Mouse (Mus musculus): ENCODE results near the gene Cd247. TPM values are rescaled to one million over a fixed set of nuclear protein-coding genes. Genes with fewer than 3 reads are reported as not detected.

The Cd247 gene
- total RNA-seq, 2 experiments from 2014 or later: 0.76 to 0.80 TPM

DNA sequence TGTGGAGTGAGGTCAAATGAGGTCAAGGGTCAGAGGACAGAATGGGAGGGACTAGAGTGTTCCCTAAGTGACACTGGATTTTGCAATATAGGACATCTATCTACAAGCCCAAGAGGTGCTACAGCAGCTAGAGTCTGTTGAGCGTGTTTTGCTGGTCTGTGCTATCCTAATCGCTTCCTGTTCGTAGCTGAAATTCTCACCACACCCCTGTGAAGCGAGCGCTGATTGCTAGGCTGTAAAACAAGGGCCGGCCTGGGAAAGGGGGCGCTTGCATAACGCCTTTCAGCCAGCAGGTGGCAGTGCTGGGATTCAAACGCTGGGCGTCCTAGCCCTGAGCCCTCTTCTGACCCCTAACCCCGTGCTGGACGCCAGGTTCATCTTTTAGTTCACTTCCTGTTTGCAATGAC lies 17.0 kb upstream of the Cd247 start:
- peak; percentile 82 to 84 for DNase-seq
- intact Hi-C loops (cut with DNase I): loop anchor here (10.0 kb wide), 1 partner anchor 233 kb away; the partner anchor contains the start of gene Pou2f1

DNA sequence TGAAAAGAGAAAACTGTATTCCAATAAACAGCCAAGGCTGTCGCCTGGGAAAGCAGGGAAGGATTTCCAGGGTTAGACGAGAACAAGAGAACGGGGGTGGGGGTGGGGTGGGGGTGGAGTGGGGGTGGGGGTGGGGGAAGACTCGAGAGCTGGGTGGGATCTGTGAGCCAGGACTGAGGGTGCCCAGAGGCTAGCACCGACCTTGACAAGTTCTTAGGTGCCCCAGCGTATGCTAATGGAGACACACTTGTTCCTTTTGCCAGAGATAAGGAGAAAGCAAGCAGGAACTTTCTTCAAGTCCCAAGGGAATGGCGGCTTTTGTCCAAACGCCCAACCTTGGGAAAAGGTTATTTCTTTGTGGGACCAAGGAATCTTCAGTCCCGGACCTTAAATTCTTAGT lies 16.5 kb upstream of the Cd247 start:
- no peak for DNase-seq
- intact Hi-C loops (cut with DNase I): loop anchor here (10.0 kb wide), 1 partner anchor 233 kb away; the partner anchor contains the start of gene Pou2f1

DNA sequence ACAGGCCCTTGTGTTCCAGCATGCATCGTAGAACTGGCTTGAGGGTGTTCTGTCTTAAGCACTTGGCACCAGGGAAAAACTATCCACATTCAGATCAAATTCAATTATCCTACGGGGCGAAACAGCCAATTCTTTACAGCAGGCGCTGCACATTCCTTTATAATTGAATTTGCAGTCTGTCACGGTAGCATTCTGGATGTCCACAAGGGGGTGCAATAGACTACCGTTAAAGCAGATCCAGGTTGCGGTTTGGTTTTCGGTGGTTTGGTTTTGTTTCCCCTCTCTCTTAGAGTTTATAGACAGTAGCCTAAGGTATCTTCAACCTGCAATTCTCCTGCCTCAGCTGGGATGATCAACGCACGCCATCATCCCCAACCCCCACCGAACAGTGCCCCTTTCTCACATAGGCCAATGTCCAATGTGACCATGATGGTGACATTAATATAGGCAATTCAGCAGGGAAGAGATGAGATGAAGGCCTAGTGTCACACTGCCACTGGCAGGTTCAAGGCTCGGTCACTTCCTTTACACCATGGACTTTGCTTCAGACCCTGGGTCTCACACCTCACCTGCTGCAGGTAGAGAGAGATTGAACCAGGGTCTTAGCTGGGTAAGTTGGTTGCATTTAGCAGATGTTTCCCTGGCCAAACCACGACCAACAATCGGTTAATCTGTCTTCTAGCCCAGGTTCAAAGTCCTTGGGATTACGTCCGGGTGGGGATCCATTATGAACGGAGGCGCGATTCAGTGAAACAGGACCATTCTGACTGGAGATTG lies 12.8 kb upstream of the Cd247 start:
- DNase-seq: no peak
- intact Hi-C loops (cut with DNase I): loop anchor here (1.0 to 10.0 kb wide), 4 partner anchors 117 to 587 kb away; partner anchors contain the start of gene Pou2f1

DNA sequence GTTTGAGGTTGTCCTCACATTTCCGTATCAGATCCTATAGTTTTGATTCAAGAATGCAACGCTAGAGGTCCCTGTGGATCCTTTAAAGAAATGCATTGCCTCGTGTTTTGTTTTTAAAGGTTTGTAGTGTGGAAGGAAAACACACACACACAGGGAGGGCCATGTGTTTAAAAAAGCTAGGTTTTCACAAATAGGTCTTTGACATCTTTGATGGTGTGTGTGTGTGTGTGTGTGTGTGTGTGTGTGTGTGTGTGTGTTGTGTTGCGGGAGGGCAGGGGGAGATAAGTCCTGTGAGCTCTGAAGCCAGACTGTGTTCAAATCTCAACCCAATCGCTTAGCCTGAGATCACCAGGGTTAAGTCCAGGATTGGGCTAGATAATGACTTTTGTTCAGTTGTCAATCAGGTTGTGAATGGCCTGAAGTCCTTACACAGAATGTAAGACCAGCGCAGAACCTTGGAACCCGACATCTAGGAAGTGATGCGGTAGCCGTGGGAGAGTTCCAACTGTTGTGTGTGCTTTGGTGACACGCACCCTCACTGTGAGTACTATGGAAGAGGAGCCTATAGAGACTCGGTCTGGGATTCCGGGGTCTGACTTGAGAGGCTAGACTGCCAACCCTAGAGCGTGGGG lies 8.4 kb upstream of the Cd247 start:
- intact Hi-C loops (cut with DNase I): loop anchor here (1.0 to 10.0 kb wide), 6 partner anchors 73 to 582 kb away; partner anchors contain the start of gene Pou2f1
- DNase-seq: no peak

DNA sequence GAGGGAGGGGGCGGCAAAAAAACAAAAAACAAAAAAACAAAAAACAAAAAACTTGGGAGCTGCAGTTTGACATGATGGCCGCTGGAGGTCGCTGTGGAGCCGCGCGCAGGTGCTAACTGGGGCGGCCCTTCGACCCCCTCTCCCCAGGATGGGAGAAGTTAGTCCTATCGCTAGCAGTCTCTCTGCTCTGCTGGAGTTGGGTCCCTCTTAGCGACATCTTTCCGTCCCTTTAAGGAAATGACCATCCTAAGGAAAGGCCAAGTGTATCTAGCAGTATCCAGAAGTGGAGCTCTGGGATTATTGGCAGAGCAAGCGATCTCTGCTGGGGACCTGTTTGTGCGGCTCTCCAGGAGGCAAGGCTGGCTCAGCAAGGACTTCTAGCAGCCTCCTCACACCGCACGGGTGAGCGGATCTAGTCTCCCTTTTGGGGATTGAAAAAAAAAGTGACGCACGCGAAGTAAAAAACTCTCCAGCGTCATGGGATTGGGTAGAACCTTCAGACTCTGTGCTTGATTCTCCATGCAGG lies 7.8 kb upstream of the Cd247 start:
- peak; percentile 57 to 61 for DNase-seq
- intact Hi-C loops (cut with DNase I): loop anchor here (1.0 to 2.0 kb wide), 4 partner anchors 72 to 373 kb away; no protein-coding TSS in a partner anchor

DNA sequence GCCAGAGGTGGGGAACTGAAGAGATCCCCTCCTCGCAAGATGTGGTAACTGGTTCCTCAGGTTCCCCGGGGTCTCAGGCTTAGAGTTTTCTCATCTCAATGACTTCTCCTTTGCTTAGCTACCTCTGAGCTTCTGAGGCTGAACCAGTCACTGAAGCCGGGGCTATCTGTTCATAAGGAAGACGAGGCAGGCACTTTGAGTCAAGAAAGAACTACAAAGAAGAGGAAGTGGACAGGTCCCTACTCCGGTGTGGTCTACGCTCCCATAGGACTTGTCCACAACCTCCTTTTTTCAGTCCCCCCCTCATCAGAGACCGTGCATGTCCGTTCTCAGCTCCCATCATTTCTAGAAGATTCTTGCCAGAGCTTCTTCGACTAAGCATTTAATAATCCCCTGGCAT lies 7.1 kb upstream of the Cd247 start:
- intact Hi-C loops (cut with DNase I): loop anchor here (2.0 kb wide), 2 partner anchors 71 to 185 kb away; no protein-coding TSS in a partner anchor
- no peak for DNase-seq

DNA sequence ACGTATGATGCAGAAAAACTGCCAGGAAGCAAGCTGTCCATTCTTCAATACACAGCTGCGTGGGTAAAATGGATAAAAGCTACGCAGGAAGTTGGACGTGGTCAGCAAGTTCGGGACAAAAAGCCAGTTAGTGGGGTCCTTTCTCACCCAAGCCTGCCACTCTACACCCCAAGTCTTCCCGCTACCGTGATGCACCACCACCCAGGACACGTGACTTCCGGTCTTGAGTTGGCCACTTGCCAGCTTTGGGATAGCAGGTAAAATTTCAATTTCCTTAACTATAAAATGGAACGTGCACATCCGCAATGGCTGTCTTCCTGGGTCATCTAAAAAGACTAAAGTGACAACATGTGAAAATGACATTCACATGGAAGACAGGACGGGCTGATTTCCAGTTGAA lies 6.6 kb upstream of the Cd247 start:
- DNase-seq: no peak
- intact Hi-C loops (cut with DNase I): loop anchor here (2.0 kb wide), 2 partner anchors 71 to 185 kb away; no protein-coding TSS in a partner anchor

DNA sequence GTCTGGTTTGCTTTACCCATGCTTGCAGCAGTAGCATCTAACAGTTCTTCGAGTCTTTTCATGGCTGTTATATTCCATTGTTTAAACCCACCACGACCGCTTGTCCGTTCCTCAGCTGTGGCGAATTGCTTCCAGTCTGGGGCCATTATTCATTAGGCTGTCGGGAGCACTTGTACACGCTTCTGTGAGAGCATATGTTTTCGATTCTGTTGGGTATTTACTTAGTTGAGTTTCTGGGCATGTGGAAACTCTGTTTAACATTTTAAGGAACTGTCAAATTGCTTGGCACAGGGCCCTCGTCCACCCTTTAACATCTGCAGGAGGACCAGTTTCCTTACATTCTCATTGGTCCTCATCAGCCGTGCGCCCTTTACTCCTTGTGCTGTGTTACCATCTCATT lies 2.2 kb upstream of the Cd247 start:
- intact Hi-C loops (cut with DNase I): no loop called here
- no peak for DNase-seq

DNA sequence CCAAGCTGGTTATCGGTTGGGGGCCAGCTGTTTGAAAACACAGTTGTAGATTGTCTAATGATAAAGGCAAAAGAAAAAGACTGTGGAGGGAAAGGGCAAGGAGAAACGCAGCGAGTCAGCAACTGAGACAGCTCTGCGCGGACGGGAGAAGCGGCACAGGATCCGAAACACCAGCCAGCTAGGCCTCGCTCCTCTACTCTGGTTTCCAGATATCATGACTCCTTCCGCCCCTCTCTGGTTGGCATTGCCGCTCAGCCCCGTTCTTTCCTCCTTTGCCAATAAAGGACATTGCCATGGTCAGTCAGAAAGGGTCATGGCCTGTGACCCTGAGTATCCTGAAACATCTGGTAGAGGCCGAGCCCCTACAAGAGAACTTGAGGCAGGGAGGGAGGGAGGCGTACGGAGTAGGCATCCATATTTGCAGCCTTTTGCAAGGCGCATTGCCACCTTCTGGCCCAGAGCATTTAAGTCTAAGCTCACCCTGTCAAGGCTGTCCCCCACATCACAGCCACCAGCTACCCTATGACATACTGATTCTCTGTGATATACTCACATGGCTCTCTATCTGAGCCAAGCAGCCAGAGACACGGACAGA lies 682 bp downstream of the Cd247 start:
- intact Hi-C loops (cut with DNase I): no loop called here

DNA sequence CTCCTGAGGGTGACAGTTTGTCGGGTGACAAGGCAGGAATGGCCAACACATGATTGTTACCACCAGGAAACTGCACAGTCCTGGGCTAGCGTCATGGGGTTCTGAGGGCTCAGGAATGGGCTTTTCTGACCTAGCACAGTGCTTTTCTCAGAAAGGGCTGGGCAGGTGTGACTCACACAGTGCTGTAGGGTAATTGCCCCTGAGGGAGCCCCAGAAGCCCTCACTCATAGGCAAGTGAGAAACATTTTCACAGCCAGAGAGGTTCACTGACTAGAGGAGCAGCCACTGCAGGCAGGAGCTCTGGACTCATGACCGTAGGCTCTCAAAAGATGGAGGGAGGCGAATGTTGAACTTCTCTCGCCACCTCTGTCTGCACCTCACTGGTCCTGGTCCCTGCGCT lies 1.5 kb downstream of the Cd247 start:
- DNase-seq: no peak
- intact Hi-C loops (cut with DNase I): no loop called here

More for the DNA sequence above, 682 bp downstream of the Cd247 start:
- no peak for DNase-seq

DNA sequence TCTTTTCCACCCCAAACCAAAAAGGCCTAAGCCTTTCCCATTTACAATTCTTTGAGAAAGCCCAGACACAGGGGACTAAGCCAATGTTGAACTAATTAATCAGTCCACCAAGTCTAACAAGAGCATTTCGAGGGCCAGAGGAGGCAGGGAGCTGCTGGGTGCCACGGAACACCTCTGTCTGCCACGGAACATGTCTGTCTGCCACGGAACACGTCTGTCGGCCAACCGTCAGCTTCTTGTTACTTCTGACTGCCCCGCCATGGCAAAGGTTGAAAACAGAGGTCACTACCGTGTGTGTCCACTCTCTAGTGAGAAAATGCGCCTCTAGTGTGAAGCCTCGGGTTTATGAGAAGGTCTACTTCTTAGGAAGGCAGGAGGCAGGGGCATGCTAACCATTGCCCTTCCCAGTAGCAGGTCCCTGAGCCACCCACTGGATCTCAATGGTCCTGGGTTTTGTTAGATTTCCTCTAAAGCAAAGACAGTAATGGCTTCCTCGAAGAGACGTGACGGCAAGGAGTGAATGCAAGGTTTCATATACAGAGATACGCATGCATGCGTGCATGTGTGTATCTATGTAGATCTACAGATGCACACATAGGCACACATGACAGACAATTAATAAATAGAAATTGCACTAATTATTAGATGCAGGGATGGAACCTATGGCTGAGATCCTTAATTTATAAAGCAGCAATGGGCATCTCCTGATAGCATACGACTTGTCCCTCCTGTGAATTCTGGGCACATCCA lies 2.2 kb downstream of the Cd247 start:
- no peak for DNase-seq
- intact Hi-C loops (cut with DNase I): no loop called here

DNA sequence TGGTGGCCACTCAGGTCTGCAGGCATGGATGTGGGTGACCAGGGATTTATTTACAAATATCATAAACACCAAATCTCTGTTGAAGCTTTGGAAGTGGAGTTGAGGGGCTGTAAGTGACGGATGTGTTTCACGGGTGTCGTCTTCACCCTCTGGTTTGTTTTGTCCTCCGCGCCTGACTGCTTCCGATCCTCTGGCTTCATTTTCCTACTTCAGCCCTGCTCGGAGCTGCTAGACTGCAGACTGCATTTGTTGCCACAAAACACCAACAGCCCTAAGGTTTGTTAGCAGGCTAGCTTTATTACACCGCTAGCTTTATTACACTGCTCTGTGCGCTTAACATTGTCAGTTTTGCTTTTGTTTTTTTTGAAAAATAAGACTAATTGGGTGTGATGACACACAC lies 2.9 kb downstream of the Cd247 start:
- no peak for DNase-seq
- intact Hi-C loops (cut with DNase I): no loop called here

DNA sequence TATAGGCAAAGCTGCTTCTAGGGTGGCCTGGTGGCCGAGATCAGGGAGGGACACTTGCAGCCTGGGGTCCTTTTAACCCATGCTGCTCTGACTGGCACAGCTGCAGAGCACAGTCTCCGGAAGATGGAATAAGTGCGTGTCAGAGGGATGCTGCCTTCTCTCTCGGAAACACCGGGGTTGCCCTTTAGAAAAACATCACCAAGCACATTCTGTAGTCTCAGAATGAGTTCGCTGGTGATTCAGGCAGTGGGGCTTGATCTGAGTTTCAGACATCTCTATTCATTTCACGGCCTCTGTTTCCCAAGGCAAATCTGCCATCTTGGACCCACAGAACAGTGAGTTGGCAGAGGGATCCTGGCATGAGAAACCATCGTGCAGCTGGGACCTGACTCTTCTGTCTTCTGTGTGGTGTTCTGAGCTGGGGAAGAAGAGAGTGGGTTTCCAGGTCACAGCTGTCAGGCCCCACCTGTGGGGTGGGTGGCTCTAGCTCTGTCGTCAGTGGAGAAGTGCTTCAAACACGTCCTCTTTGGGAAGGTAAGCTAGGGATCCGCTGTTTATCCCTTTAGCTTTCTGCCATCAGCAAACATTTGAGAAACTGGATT lies 13.3 kb downstream of the Cd247 start:
- no peak for DNase-seq
- intact Hi-C loops (cut with DNase I): no loop called here

DNA sequence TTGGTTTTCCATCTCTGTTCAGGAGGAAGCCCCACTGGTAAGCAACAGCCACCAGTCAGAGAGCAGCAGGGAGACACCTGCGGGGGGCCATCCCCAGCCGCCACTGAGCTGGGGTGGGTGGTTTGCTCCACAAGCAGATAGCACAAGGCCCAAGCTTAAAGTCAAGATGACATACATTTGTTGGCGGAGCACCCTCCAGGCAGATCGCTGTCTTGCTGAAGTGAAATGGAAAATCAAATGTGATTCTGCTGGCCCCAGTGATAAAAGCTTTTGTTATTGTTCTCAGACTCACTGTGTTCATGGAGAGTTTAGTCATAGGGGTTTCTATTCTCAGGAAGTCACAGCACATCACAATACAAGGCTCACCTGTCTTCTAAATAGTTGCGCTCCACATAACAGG lies 14.6 kb downstream of the Cd247 start:
- no peak for DNase-seq
- intact Hi-C loops (cut with DNase I): no loop called here

DNA sequence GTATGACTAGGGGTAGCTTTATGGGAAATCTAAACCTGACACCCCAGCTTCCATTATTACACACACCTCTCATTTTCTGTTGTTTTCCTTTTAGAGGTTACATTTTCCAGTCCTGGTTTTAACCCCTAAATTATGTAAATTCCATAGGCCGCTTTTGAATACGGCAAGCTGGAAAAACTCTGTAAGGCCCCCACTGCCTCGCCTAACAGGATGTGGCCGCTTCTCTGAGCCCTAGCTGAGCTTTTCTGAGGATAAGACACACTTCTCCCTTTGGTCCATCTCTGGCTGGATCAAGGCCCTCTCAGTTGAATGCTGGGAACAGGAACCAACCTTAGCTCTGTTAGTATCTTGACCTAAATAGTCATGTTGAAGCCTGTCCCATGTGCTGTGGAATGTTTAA lies 15.7 kb downstream of the Cd247 start:
- intact Hi-C loops (cut with DNase I): no loop called here
- DNase-seq: no peak

DNA sequence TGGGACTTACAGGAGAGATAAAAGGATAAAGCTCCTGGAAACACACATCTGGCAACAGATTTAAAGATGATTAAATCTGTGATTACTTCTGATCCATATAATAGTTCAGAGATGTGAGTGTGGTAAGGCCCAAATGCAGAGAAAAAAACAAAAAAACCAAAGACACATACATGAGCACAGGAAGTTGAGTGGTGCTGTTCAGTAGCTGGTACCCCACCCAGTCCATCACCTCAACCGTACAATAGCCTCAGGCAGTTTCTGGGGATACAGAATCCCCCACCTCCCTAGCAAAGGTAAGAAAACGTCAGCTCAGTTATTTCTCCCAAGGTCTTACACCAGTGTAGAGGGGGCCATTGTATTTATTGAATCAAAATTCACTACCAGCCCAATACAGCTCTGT lies 22.2 kb downstream of the Cd247 start:
- DNase-seq: no peak
- intact Hi-C loops (cut with DNase I): no loop called here

DNA sequence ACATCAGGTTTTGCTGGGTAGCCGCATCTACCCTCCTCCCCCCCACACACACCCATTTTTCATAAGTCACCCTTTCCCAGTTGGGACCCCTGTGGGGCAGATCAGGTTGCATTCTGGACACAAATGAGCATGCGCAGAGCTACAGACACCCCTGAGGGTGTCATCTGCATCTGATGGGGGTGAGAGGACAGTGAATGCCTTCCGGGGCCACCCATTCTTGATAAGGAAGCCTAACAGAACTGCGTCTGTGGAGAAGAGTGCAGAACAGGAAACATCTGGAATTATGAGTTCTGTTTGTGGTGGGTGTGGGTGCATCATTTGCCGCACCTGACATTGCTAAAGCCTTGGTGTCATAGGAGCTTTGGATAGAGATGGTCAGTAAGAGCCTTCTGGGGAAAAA lies 22.7 kb downstream of the Cd247 start:
- no peak for DNase-seq
- intact Hi-C loops (cut with DNase I): no loop called here

DNA sequence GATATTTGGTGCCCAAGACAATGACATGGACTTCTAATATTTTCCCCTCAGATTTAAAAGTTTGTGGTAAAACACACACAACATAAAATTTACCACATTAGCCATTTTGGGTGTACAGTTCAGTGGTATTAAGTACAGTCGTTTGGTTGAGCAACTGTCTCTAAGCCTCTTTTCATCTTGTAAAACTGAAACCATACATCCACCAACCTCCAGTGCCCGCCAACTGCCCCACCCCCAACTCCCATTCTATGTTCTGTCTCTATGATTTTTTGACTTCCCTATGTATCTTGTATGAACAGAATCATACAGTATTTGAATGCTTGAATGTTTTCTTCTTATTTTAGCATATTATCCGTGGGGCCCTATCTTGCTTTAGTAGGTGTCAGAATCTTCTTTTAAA lies 24.3 kb downstream of the Cd247 start:
- DNase-seq: no peak
- intact Hi-C loops (cut with DNase I): no loop called here

DNA sequence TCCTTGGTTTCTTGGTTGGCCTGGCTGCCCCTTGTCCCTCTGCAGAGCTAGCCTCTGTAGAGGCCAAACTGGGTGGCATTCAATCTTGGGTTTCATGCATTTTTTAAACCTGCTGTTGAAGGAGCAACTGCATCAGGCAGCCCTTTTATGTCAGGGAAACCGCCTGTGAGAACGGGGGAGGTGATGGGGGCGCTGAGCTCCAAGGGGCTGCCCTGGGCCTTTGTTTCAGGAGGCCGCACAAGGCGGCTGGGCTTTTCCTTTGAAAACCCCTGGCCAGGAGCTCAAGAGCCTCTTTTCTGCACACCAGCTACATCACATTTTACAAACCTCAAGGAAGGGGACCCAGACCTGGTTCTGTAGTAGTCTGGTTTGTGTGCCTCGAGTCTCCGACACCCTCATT lies 25.6 kb downstream of the Cd247 start:
- intact Hi-C loops (cut with DNase I): no loop called here
- no peak for DNase-seq

Data from heart, postnatal 36 days (tissue).